Mouse (Mus musculus): ENCODE data around the gene Henmt1.

Gene Henmt1

DNA sequence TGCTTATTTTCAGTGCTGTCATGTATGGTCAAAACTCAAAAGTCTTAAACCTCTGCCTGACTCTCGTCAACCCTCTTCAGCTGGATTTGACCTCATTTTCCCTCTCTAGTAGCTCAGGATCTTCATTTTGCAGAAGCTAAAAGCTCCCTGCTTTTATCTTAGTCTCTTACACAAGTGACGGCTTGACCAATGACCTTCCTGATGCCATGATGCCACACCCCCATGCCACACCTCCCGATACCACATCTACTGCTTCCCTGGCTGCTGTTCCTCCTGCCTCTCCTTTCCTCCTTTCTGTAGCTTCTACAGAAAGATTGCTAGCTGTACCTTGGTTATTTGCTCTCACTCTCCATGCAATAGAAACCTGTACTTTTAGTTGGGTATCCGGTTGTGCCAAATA lies 58.1 kb downstream of the Henmt1 start:
- no peak for DNase-seq (ENCODE audit: low read depth)

DNA sequence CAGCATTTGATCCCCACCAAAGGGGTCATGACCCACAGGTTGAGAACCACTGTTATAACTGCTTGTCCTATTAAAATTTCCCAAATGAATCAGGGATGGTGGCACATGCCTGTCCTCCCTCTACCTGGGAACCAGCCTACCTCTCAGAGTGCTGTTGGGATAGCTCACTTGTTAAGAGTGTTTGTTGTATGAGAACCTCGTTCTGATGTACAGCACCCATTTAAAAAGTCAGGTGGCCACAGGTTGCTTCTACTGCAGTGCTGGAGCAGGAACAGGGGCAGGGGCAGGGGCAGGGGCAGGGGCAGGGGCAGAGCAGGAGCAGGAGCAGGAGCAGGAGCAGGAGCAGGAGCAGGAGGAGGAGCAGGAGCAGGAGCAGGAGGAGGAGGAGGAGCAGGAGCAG lies 59.5 kb downstream of the Henmt1 start:
- no peak for DNase-seq (ENCODE audit: low read depth)

- DNase-seq (ENCODE audit: low read depth): no peak
Observed at GRCm38 (mm10) chr3:109005777-109006176, 66.1 kb downstream of the Henmt1 start.

DNA sequence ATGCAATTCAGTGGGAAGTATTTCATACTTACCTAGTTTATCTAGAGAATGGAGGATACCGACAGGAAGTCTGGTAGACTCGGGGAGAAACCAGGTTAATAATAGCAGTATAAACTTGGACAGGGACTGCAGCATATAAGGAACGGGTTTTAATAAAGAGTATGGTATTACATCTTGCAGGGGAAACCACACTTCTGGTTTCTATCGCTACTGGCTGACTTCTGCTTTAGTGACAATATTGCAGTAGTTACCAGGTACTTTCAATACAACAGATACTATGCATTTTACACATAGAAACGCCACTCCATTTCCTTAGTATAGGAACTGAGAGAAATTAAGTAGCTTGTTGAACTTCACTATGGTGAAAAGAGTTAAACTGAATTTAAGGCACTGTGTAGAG lies 68.5 kb downstream of the Henmt1 start:
- no peak for DNase-seq (ENCODE audit: low read depth)
